Mouse (Mus musculus): ENCODE data around the gene Pogk. TPM values are rescaled to one million over a fixed set of nuclear protein-coding genes. Genes with fewer than 3 reads are reported as not detected.
A peak's percentile ranks its signal among the peaks of the same experiment; 100 is the strongest.

Pogk gene
- total RNA-seq (2015), result 3.6 and 4.9 TPM in 2 replicates
- total RNA-seq (2017), result 4.3 and 5.1 TPM in 2 replicates

DNA sequence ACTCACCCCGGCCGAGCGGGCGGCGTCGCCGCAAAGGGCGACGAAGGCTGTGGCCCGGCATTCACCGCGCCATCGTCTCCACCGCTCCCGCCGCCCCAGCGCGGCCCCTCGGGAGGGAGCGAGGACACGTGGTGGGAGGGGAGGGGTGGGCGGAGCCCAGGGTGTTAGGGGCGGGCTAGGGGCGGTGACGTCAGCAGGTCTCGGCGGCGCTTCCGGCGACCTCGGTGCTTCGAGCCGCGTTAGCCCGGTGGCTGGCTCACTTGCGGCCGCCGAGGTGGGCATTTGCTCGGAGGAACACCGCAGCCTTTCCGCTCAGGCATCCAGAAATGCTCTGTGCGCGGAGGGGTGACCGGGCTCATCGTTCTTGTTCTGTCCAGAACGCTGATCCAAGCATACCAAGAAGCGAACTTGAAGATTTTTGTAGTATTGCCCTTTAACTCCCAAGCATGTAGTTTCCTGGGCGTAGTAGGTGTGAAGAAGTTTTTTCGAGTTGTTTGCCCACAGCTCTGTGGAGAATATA, at the start of gene Pogk:
Pogk (minus strand) TSS at position 163 of the 520 bp plus-strand sequence.
- peak; percentile 90 for ATAC-seq (ENCODE audit: poor library complexity, severe bottlenecking)

DNA sequence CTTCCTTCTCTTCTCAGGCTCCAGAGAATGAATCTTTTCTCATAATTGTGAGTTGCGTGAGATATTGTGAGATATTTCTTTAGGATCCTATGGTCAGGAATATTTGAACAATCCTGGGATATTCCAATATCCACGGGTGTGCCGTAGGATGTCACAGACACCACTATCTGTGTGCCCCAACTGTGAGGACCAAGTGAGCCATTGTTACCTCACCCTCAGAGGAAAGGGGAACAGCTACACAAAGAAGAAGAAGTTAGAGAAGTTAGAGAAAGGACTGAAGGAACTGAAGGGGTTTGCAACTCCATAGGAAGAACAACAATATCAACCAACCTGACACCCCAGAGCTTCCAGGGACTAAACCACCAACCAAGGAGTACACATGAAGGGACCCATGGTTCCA, 32.3 kb upstream of the Pogk start:
- peak; percentile 90 for ATAC-seq (ENCODE audit: poor library complexity, severe bottlenecking)

DNA sequence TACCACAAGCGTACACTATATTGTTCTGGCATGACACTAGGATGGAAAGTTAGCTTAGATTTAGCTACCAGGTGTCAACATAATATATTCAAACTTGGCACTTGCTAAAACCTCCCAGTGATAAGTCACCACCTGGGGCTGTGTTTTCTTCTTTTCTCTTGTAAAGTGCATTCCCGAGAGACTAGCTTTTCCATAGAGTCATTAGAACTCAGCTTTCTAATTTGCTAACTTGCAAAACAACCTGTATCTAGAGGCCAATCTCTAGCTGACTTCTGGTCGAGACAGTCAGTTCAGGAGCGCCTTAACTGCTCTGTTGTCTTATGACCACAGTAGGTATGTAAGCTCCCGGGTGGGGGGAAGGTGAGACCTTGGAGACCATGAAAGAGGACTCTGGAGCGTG, 29.8 kb upstream of the Pogk start:
- ATAC-seq (ENCODE audit: poor library complexity, severe bottlenecking), result no peak

DNA sequence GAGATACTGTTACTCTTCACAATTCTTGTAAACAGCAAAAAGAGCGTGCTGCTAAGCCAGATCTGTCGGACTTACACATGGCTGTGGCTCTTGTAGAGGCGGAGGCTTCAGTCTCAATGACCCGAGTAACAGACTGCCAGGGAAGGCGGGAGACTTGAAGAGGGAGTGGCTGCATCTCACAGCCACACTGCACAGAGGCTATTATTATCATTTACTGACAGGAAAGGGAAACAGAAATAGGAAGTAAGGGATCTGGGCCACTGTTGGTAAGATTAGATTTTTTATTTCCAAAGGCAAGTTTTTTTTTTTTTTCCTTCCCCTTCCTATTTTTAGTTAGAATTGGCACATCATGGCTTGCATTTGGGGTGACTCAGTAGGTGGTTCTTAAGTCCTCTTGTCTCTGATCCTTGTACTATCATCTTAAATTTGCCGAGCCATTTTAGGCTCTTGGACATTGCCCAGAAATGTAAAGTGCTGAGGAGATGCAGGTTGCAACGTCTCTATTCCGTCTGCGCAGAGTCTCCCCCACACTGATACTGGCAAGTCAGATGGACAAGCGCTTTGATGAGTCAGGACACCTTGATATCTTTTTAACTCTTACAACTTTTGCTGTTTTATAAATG, 20.3 kb upstream of the Pogk start:
- ATAC-seq (ENCODE audit: poor library complexity, severe bottlenecking), result peak; percentile 90

DNA sequence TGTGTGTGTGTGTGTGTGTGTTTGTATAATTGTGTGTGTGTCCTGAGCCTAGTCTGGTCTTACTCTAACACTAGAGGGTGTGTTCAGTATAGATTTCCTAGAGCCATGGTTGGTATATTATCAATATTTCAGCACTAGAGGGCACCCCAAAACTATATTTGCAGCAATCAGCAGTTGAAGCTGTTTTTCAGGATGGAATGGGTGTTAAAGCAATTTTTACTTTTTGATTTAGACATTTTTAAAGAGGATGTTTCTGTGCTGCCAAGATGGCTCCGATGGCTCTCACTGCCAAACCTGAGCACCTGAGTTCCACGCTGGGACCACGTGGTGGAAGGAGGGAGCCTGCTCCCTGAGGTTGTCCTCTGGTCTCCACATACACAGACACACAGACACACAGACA, 19.4 kb upstream of the Pogk start:
- ATAC-seq (ENCODE audit: poor library complexity, severe bottlenecking), result peak; percentile 69

DNA sequence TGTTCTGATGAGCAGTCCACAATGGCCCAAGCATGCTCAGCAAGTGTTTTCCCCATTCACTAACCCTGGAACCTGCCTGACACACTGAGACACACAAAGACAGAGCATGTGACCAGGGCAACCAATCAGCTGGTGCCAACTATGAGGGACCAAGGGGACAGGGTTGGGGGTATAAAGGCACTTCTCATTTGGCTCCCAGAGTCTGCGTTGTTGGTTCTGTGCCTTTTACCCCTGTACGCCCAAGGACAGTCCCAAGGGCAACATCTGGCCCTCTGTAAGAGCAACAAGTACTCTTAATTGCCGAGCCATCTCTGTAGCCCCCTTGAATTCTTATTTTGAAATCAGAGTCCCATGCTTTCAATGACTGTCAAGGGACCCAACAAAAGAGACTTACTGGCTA, 2.6 kb upstream of the Pogk start:
- no peak for ATAC-seq (ENCODE audit: poor library complexity, severe bottlenecking)

DNA sequence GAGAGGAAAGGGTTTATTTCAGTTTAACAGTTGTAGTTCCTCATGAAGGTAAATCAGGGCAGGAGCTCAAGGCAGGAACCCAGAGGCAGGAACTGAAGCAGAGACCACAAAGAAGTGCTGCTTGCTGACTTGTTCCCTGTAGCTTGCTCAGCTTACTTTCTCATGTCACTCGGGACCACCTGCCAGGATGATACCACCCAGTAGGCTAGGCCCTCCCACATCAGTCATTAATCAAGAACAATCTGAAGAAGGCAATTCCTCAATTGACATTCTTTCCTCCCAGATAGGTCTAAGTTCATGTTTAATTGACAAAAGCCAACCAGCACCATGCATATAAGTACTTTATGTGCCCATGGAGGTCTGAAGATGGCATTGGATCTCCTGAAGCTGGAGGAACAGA, 1.9 kb upstream of the Pogk start:
- ATAC-seq (ENCODE audit: poor library complexity, severe bottlenecking), result no peak

DNA sequence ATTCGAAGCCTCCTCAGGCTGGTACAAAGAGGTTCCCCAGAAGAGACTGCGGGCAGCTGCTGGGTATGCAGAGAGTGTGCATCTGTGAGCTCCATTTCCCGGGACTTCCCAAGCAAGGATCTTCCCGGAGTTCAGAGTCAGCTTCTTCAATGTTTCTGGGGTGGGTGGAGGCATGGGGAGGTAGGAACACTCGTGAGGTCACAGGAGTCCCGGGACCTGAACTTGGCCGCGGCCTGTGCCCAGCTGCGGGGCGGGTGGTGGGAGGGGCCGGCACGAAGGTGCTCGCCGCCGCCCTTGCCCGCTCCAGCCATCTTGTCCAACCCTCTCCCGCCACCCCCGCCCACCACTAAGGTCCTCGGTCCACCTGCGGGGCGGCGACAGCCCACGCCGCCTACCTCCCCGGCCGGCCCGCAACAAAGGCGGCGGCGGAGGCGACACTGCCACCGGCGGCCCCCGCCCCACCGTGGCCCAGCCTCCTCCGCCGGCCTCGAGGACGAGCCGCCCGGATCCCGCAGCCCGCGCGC, 424 bp downstream of the Pogk start:
- peak; percentile 65 for ATAC-seq (ENCODE audit: poor library complexity, severe bottlenecking)

DNA sequence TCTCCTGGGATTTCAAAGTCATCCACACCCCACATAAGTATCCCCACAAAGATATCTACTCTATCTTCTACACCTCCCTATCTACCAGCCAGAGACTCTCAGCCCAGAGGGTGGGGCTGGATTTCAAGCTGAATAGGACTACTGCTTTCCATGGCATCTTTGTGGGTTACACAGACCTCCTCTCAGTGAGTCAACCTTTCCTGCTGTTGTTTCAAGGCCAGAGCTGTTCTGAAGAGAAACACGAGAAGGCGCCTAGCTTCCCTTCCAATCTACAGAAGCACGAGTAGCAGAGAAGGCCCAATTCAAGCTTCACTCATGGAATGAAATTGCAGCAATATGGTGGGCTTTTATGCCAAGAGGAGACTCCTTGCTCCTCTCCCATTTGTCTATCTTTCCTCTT, 5.8 kb downstream of the Pogk start:
- ATAC-seq (ENCODE audit: poor library complexity, severe bottlenecking), result no peak

DNA sequence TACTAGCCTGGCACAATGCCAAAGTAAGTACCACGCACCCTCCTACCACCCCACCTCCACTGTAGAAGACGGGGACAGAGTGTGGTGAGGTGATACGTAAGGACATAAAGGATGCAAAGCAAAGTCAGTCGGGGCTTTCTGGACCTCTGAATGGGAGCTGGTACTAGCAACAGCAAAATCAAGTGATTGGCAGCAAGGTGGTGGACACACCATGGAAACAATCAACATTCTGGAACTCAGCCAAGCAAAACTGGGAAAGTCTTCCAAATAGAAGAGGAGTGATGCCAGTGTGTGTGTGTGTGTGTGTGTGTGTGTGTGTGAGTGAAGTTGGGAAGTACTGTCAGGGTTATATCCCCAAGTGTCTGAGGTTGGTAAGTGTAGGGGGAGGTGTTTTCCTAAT, 7.7 kb downstream of the Pogk start:
- ATAC-seq (ENCODE audit: poor library complexity, severe bottlenecking), result no peak

DNA sequence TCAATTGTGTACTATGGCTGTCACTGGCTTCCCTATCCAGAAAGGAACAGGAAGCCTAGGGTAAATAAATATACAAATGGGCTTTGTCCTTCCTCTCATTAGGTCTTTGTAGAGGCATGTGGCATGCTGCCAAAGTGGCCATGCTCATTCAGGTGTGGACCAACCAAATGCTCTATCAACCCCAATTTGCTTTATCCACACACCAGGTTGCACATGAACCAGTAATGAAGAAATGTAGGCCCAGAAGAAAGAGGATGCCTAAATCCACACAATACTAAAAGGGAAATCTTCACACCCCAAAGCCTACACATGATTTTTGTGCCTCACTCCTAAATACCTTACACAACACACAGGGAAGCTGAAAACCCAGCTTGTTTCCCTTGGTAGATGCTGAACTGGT, 8.2 kb downstream of the Pogk start:
- ATAC-seq (ENCODE audit: poor library complexity, severe bottlenecking), result no peak

DNA sequence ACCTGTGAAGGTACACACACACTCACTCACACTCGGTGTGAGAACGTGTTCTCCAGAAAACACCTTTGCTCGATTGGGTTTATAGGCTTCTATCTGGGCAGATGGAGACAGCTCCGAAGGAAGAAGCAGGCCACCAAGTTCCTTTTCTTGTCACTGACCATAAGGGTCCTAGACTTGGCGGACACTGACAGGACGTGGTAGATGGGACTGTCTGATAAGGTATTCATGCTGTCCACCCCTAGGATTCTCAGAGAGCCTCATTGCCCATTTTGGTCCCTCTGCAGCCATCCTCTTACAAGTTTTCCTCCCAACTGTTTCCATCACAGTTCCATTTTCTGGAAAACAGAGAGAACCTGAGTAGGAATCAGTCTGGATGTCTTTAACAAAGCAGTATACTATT, 13.3 kb downstream of the Pogk start:
- no peak for ATAC-seq (ENCODE audit: poor library complexity, severe bottlenecking)

DNA sequence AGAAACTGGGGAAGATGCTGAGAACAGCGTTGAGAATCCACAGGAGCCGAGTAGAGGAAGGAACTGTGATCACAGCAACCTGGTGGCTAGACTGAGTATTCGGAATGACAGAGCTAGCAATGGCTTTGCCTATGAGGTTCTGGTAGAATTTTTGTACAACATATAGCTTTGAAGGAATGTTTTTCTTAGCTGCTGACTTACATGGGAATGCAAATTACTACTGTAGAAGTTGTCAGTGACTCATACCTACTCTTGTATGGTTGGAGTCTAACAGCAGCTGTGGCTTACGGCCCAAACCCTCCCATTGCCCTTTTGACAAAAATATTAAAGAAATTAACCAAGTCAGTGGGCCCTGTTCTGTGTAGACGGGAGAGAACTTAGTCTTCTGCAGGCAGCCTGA, 14.0 kb downstream of the Pogk start:
- ATAC-seq (ENCODE audit: poor library complexity, severe bottlenecking), result no peak

DNA sequence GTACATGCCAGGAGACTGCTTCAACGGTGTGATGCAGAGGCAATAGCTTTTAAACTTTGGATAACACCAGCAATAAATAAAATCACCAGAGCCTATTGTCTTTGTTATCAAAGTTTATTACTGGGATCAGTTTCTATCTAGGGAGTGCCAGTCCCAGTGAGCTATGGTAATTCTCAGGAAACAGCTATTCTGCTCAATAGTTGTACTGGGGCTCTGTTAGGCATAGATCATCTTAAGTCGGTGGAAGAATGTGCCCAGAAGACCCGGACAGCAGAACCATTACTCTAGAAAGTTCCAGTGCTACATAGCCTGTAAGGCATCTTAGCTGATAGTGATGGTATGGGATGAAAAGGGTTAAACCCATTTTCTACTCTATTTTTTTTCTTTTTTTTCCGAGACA, 14.9 kb downstream of the Pogk start:
- ATAC-seq (ENCODE audit: poor library complexity, severe bottlenecking), result no peak

DNA sequence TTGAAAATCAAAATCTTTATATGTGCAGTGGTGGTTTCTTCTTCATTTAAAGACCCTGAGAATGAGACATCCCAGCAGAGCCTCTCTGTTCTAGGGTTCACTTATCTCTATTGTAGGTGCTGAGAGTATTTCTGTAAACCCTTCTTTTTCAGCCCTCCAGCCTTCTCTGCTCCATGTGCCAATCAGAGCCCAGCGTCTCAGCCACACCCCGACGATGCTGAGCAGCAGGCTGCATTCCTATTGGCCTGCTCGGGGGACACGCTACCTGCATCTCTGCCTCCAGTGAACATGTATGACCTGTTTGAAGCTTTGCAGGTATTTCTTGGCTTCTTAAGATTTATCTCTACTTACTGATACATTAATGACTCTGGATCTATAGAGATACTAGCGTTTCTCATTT, 18.0 kb downstream of the Pogk start:
- ATAC-seq (ENCODE audit: poor library complexity, severe bottlenecking), result no peak

DNA sequence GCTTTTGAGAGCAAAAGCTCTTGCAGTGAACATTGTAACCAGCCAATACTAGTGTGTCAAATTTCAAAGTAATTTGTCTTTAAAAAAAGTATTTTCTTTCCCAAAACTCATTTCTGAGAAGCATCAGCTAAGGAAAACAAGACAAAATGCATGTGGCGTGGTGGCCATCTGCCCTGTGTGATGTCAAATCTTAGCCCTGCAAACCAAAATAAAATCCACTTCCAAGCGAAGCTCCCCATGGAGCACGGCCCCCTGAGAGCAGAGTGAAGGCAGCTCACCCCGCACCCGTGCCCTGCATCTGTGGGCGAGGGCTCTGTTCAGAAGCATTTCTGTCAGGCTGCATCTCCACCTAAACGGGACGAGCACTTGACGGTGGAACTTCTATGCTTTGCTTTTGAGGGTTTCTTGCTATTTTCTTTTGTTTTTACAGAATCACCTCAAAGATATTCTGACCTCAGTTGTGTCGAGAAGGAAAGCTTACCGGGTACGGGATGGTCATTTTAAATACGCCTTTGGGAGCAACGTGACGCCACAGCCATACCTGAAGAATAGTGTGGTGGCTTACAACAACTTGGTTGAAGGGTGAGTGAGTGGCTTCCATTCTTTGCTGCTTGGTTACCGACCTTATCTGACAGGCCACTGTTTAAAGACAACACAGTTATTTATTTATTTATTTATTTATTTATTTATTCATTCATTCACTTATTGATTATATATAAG, 20.1 kb downstream of the Pogk start:
- no peak for ATAC-seq (ENCODE audit: poor library complexity, severe bottlenecking)

DNA sequence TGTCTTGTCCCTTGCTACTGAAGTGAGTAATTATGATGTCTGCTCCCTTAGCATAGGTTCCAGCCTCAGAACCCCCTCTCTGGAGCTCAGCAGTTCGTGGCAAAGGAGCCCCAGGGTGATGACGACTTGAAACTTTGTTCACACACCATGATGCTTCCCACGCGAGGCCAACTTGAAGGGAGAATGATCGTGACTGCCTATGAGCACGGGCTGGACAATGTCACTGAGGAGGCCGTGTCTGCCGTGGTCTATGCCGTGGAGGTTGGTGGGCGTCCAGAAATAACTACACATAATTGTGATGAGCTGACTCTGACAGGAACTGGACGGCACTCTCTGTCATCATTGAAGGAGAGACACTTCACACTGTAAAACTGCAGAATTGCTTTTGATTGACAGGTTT, 21.2 kb downstream of the Pogk start:
- no peak for ATAC-seq (ENCODE audit: poor library complexity, severe bottlenecking)

DNA sequence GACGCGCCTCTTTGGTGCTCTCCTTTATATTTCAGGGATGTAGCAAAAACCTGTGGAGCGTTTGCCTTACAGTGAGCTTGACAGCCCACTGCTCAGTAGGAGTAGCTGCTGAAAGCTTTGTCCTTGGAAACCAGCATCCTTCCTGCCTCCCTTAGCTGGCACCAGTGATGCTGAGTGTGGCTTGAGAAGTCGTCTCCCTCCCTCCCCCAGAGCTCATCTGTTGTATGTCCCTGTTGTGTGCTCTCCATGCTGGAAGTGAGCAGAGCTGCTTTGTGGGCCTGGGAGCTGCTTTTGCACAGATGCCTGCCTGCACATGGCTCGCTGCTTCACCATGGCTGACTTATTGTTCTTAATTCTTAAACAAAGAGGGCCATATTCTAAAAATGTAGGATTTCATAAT, 24.2 kb downstream of the Pogk start:
- ATAC-seq (ENCODE audit: poor library complexity, severe bottlenecking), result no peak

DNA sequence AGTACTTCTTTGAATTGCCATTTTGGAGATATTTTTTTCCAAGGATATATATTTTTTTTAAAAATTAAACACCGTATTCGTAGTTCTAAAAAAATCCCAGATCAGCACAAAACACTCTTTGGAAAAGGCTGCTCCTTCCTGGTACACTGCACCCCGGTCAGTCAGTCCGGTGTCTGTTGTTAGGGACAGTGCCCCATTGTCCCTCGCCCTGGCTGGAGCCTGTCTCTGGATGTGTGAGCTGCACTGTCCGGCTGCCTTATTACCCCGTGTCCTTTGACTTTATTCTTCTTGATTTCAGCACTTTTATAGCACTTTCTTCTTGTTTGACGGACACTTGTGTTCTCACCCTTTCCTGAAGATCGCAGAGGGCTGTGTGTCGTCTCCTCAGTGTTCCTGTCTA, 25.0 kb downstream of the Pogk start:
- no peak for ATAC-seq (ENCODE audit: poor library complexity, severe bottlenecking)

DNA sequence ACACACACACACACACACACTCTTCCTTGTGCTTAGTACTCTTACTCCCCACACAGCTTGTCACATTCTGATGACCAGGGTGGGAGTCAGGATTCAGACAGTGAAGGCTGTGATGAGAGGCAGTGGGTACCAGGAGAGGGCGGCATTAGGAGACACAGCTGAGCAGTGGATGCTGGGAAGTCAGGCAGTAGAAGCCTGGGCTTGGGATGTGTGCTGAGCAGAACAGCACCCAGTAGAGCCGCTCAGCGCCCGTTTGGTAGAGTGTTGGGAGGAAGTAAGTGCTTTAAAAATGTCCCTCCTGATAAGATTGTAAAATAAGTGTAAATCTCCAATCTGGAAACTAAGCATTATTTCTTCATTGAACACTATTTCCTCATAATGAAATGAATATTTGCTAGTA, 27.0 kb downstream of the Pogk start:
- no peak for ATAC-seq (ENCODE audit: poor library complexity, severe bottlenecking)

DNA sequence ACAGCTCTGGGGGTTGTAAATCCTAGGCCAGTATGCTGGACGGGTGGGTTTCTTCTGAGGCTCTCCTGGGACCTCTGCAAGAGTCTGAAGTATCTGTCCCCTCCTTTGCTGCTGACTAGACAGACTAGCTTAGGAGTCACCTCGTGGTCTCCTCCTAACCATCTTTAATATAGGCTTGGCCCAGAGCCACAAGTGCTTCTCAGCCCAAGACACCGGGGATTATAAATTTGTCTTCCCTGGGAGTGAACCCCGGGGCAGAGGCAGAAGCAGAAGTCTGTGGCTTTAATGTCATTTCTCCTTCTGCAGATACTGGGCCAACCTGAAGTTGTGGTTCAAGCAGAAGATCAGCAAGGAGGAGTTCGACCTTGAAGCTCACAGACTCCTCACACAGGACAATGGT, 27.8 kb downstream of the Pogk start:
- no peak for ATAC-seq (ENCODE audit: poor library complexity, severe bottlenecking)

DNA sequence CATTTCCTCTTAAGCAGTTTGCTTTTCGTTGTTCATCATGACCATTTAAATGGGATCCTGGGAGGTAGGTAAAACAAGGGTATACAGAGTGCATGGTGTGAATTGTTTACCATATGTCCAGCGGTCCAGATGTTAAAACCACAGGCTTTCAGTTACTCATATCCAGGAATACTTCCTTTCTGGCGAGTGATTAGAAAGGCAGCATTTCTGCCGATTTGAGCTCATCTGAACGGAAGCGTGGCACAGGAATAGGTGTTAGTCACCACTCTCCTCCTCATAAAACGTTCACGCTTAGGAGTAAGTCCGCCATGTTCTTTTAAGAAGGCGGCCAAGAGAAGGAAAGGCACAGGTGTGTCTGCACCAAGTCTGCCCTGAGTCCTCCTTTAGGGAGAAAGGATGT, 28.3 kb downstream of the Pogk start:
- ATAC-seq (ENCODE audit: poor library complexity, severe bottlenecking), result no peak

Data from megakaryocyte, adult 5-6 weeks (primary cell).